Mouse (Mus musculus) limb, embryonic 13.5 days (tissue): ENCODE measurements around the gene Prelid3b. TPM values are rescaled to one million over a fixed set of nuclear protein-coding genes. Genes with fewer than 3 reads are reported as not detected.
A peak's percentile ranks its signal among the peaks of the same experiment; 100 is the strongest.

Experiments used
- ATAC-seq: fragments of 200-750 bp; cut with Nextera tagmentation; 2 replicates; pipeline ENCODE4 v1.8.0; 2017; ENCODE audit warnings: low read depth, moderate number of reproducible peaks, moderate TSS enrichment; ENCODE audit not compliant: low FRiP score
- H3K27ac ChIP-seq: fragments of 300-500 bp; sonication (generic); 2 replicates; pipeline ENCODE4 v1.5.1; 2015; ENCODE audit warnings: inconsistent platforms, mild to moderate bottlenecking, moderate library complexity
- H3K27me3 ChIP-seq: fragments of 300-500 bp; sonication (generic); 2 replicates; pipeline ENCODE4 v1.6.1; 2015; ENCODE audit warnings: mild to moderate bottlenecking, inconsistent platforms
- H3K36me3 ChIP-seq: fragments of 300-500 bp; sonication (generic); 2 replicates; pipeline ENCODE4 v1.6.1; 2015; ENCODE audit warnings: inconsistent platforms, mild to moderate bottlenecking, moderate library complexity
- H3K4me1 ChIP-seq: fragments of 300-500 bp; sonication (generic); 2 replicates; pipeline ENCODE4 v1.6.1; 2015; ENCODE audit warnings: inconsistent platforms
- H3K4me2 ChIP-seq: fragments of 300-500 bp; sonication (generic); replicated peaks from 2 replicates; pipeline ENCODE4 v1.6.1; 2015; ENCODE audit warnings: inconsistent platforms, mild to moderate bottlenecking, moderate library complexity
- H3K4me3 ChIP-seq: fragments of 300-500 bp; sonication (generic); 2 replicates; pipeline ENCODE4 v1.5.1; 2015; ENCODE audit warnings: moderate library complexity, mild to moderate bottlenecking, inconsistent platforms
- H3K9ac ChIP-seq: fragments of 300-500 bp; sonication (generic); 2 replicates; pipeline ENCODE4 v1.6.1; 2015; ENCODE audit warnings: mild to moderate bottlenecking, inconsistent platforms
- H3K9me3 ChIP-seq: fragments of 300-500 bp; sonication (generic); 2 replicates; pipeline ENCODE4 v1.6.1; 2016; ENCODE audit warnings: inconsistent platforms
- WGBS: fragments of 180-500 bp; shearing (Covaris S2); methylation state at CpG from one replicate; pipeline ENCODE4 v1.1.7; 2015; 5-methylcytosine and 5-hydroxymethylcytosine counted together
- polyA plus RNA-seq: library from polyadenylated mRNA; unstranded; fragments of >200 nt; fragmentation: Nextera tagmentation; extraction: Ambion mirVana; gene quantifications from 2 replicates; pipeline ENCODE4 v1.2.1, GENCODE M21; 2015

The Prelid3b gene
- polyA plus RNA-seq, 1 experiment from 2014 or later = 108 TPM

GRCm38 (mm10) chr2:174492858-174493257 lies 20.0 kb upstream of the Prelid3b start:
- ATAC-seq = no peak
- Histone ChIP-seq H3K4me1 (no peaks in the 10 kb centered on the region), H3K27ac (no peak overlapping the region), H3K4me2 (no peak overlapping the region), H3K9me3 (no peaks in the 10 kb centered on the region), H3K4me3 (no peak overlapping the region), H3K9ac (no peak overlapping the region), H3K27me3 (no peaks in the 10 kb centered on the region), H3K36me3 (no peaks in the 10 kb centered on the region)
- WGBS = 76% methylated on average over 2 of the region's 2 CpGs

- Histone ChIP-seq H3K27me3 (no peaks in the 10 kb centered on the region), H3K4me2 (no peak overlapping the region), H3K9ac (no peak overlapping the region), H3K36me3 (no peaks in the 10 kb centered on the region), H3K4me3 (no peak overlapping the region), H3K27ac (no peak overlapping the region), H3K4me1 (no peaks in the 10 kb centered on the region), H3K9me3 (no peaks in the 10 kb centered on the region)
- no peak for ATAC-seq
- WGBS = 88% methylated on average over 5 of the region's 5 CpGs
Observed at GRCm38 (mm10) chr2:174487005-174487404, 14.1 kb upstream of the Prelid3b start.

GRCm38 (mm10) chr2:174478746-174479145 lies 5.9 kb upstream of the Prelid3b start:
- H3K27me3 ChIP-seq = no peaks in the 10 kb centered on the region
- 77% methylated on average over 5 of the region's 5 CpGs for WGBS
- no peaks in the 10 kb centered on the region for H3K4me1 ChIP-seq
- H3K27ac ChIP-seq = no peak overlapping the region
- no peak overlapping the region for H3K9ac ChIP-seq
- no peaks in the 10 kb centered on the region for H3K36me3 ChIP-seq
- no peak overlapping the region for H3K4me3 ChIP-seq
- H3K4me2 ChIP-seq = no peak overlapping the region
- no peaks in the 10 kb centered on the region for H3K9me3 ChIP-seq
- no peak for ATAC-seq

GRCm38 (mm10) chr2:174477543-174478319 lies 4.8 kb upstream of the Prelid3b start:
- Histone ChIP-seq H3K9ac (no peak overlapping the region), H3K27ac (no peak overlapping the region), H3K4me1 (peaks cover 4% of the 10 kb centered on the region), H3K4me2 (no peak overlapping the region), H3K9me3 (no peaks in the 10 kb centered on the region), H3K4me3 (no peak overlapping the region), H3K36me3 (no peaks in the 10 kb centered on the region), H3K27me3 (no peaks in the 10 kb centered on the region)
- 72% methylated on average over 3 of the region's 3 CpGs for WGBS
- no peak for ATAC-seq

GRCm38 (mm10) chr2:174473550-174473927 lies 658 bp upstream of the Prelid3b start:
- peak overlapping the region; percentile 82 for H3K4me2 ChIP-seq
- peaks cover 9% of the 10 kb centered on the region for H3K4me1 ChIP-seq
- ATAC-seq = no peak; the same call in 1 of the 2 replicates
- 68% methylated on average over 5 of the region's 5 CpGs for WGBS
- peak overlapping the region; percentile 79 for H3K4me3 ChIP-seq
- H3K9me3 ChIP-seq = no peaks in the 10 kb centered on the region; the same call in 1 of the 2 replicates
- H3K9ac ChIP-seq = peak overlapping the region; percentile 67
- H3K27me3 ChIP-seq = no peaks in the 10 kb centered on the region
- H3K36me3 ChIP-seq = peaks cover 30% of the 10 kb centered on the region
- peak overlapping the region; percentile 73 for H3K27ac ChIP-seq

- Histone ChIP-seq H3K27me3 (no peaks in the 10 kb centered on the region), H3K4me1 (peaks cover 9% of the 10 kb centered on the region), H3K4me2 (peak overlapping the region; percentile 82), H3K27ac (peak overlapping the region; percentile 44; the same call in 1 of the 2 replicates), H3K9ac (peak overlapping the region; percentile 88), H3K36me3 (peaks cover 40% of the 10 kb centered on the region), H3K9me3 (no peaks in the 10 kb centered on the region; the same call in 1 of the 2 replicates), H3K4me3 (peak overlapping the region; percentile 79)
- 9% methylated on average over 30 of the region's 30 CpGs for WGBS
- ATAC-seq = peak; percentile 16; the same call in 1 of the 2 replicates
Observed at GRCm38 (mm10) chr2:174472407-174472806, 474 bp downstream of the Prelid3b start.

GRCm38 (mm10) chr2:174470786-174471405 lies 2.0 kb downstream of the Prelid3b start:
- Histone ChIP-seq H3K9me3 (no peaks in the 10 kb centered on the region; the same call in 1 of the 2 replicates), H3K4me2 (no peak overlapping the region), H3K36me3 (peaks cover 52% of the 10 kb centered on the region), H3K4me3 (no peak overlapping the region), H3K27me3 (no peaks in the 10 kb centered on the region), H3K4me1 (peaks cover 9% of the 10 kb centered on the region), H3K27ac (no peak overlapping the region), H3K9ac (no peak overlapping the region)
- ATAC-seq = no peak
- 90% methylated on average over 7 of the region's 7 CpGs for WGBS

- 93% methylated on average over 4 of the region's 4 CpGs for WGBS
- H3K36me3 ChIP-seq = peaks cover 58% of the 10 kb centered on the region
- no peak overlapping the region for H3K4me2 ChIP-seq
- no peak overlapping the region for H3K9ac ChIP-seq
- peaks cover 9% of the 10 kb centered on the region for H3K4me1 ChIP-seq
- ATAC-seq = no peak
- H3K9me3 ChIP-seq = no peaks in the 10 kb centered on the region; the same call in 1 of the 2 replicates
- H3K27ac ChIP-seq = no peak overlapping the region
- no peaks in the 10 kb centered on the region for H3K27me3 ChIP-seq
- H3K4me3 ChIP-seq = no peak overlapping the region
Observed at GRCm38 (mm10) chr2:174470333-174470732, 2.5 kb downstream of the Prelid3b start.

GRCm38 (mm10) chr2:174463789-174464523 lies 8.9 kb downstream of the Prelid3b start, which contains the start of gene Atp5e:
Gene Atp5e, minus strand, starts transcription at chr2:174464105.
- Histone ChIP-seq H3K4me2 (peak within 1 kb of the TSS; percentile 97), H3K27ac (no peak within 1 kb of the TSS; the same call in 1 of the 2 replicates), H3K9me3 (no peaks in the 10 kb centered on the region), H3K9ac (peak within 1 kb of the TSS; percentile 83), H3K4me1 (peaks cover 14% of the 10 kb centered on the region), H3K4me3 (peak within 1 kb of the TSS; percentile 87), H3K36me3 (peaks cover 65% of the 10 kb centered on the region), H3K27me3 (no peaks in the 10 kb centered on the region)
- WGBS = 2% methylated on average over 48 of the region's 48 CpGs
- peak; percentile 99 for ATAC-seq

GRCm38 (mm10) chr2:174463370-174463769 lies 9.5 kb downstream of the Prelid3b start:
- peak overlapping the region; percentile 83 for H3K9ac ChIP-seq
- H3K27me3 ChIP-seq = no peaks in the 10 kb centered on the region
- peaks cover 14% of the 10 kb centered on the region for H3K4me1 ChIP-seq
- H3K4me2 ChIP-seq = peak overlapping the region; percentile 97
- no peaks in the 10 kb centered on the region for H3K9me3 ChIP-seq
- 36% methylated on average over 10 of the region's 10 CpGs for WGBS
- H3K36me3 ChIP-seq = peaks cover 60% of the 10 kb centered on the region
- ATAC-seq = peak; percentile 20; the same call in 1 of the 2 replicates
- peak overlapping the region; percentile 87 for H3K4me3 ChIP-seq
- H3K27ac ChIP-seq = no peak overlapping the region; the same call in 1 of the 2 replicates

- Histone ChIP-seq H3K9ac (no peak overlapping the region), H3K27ac (no peak overlapping the region), H3K4me2 (no peak overlapping the region), H3K4me3 (no peak overlapping the region), H3K27me3 (no peaks in the 10 kb centered on the region), H3K9me3 (no peaks in the 10 kb centered on the region), H3K4me1 (peaks cover 14% of the 10 kb centered on the region), H3K36me3 (peaks cover 28% of the 10 kb centered on the region)
- 73% methylated on average over 2 of the region's 2 CpGs for WGBS
- no peak for ATAC-seq
Observed at GRCm38 (mm10) chr2:174459365-174459764, 13.5 kb downstream of the Prelid3b start.

GRCm38 (mm10) chr2:174453681-174454080 lies 19.2 kb downstream of the Prelid3b start:
- Histone ChIP-seq H3K4me1 (no peaks in the 10 kb centered on the region), H3K27ac (no peak overlapping the region), H3K4me2 (no peak overlapping the region), H3K36me3 (no peaks in the 10 kb centered on the region), H3K9me3 (no peaks in the 10 kb centered on the region), H3K27me3 (no peaks in the 10 kb centered on the region), H3K4me3 (no peak overlapping the region), H3K9ac (no peak overlapping the region)
- no peak for ATAC-seq
- 75% methylated on average over 7 of the region's 7 CpGs for WGBS
